Mouse (Mus musculus): ENCODE measurements around the gene Setd5.

Gene Setd5

GRCm38 (mm10) chr6:113184866-113185525, 107.8 kb downstream of the Setd5 start:
- in situ Hi-C loops (cut with MboI, MseI): no loop called here

GRCm38 (mm10) chr6:113193765-113194460, 116.7 kb downstream of the Setd5 start:
- in situ Hi-C loops (cut with MboI, MseI): no loop called here

- in situ Hi-C loops (cut with MboI, MseI): no loop called here
These were observed 117.3 kb downstream of the Setd5 start for GRCm38 (mm10) chr6:113194517-113194840.

GRCm38 (mm10) chr6:113194841-113195595, 117.9 kb downstream of the Setd5 start, which contains the start of gene Lhfpl4:
TSS of gene Lhfpl4 (minus strand) at chr6:113195384.
- in situ Hi-C loops (cut with MboI, MseI): no loop called here

GRCm38 (mm10) chr6:113195596-113195992, 118.4 kb downstream of the Setd5 start:
- in situ Hi-C loops (cut with MboI, MseI): no loop called here

Measured in regulatory T cell (primary cell).